Mouse (Mus musculus) common myeloid progenitor, adult 5-6 weeks (primary cell): ENCODE measurements at regions not wholly inside any gene's neighbourhood (a gene's known extent, or its start where the extent isn't known, plus 50 kb on each side); places are given as distances from the start of the nearest gene placed in this dataset.
"Not testable (repeated sequence)": the region's sequence is repeated elsewhere in the genome, so short reads cannot be mapped to it uniquely, and the experiment has no call there.

Source experiments
- ATAC-seq: replicated peaks from 2 replicates; pipeline ENCODE4 v1.8.0; 2016; ENCODE audit warnings: low read depth, mild to moderate bottlenecking, moderate TSS enrichment, inconsistent platforms; ENCODE audit not compliant: poor library complexity, severe bottlenecking

DNA sequence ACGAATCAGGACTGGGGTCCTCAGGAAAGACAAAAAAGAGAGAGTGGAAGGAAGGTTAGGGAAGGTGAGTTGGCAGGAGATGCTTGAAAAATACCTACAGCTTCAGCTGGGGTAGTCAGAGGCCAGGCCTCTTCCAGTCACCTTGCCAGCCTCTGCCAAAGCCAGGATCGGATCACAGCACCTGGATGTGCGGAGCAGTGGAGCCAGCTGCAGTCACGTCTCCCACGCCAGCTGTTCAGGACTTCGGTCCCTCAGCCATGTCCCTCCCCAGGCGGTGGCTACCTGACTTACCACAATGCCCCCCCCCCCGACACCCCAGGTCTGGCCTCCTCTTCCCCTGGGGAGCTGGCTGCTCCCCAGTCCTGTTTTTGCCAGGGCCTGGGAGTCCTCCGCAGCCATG lies 134.3 kb upstream of the Bcor start:
- no peak for ATAC-seq

DNA sequence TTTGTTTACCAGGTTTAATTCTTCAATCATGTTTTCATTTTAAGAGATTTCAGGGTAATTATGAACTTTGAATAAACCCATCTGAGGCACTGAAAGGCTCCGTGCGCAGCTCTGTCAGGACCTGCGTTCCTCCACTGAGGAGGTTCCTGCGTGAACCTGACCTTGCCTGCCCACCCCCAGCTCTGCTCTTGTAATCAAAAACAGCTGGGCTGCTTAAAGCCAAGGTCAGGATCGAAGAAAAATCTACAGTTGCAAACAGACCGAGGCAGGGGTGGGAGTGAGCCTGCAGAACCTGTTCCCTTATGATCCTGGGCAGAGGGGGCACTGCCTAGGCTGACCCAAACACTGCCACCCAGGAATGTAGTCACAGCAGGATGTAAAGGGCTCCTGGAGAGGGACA lies 134.8 kb upstream of the Bcor start:
- no peak for ATAC-seq

DNA sequence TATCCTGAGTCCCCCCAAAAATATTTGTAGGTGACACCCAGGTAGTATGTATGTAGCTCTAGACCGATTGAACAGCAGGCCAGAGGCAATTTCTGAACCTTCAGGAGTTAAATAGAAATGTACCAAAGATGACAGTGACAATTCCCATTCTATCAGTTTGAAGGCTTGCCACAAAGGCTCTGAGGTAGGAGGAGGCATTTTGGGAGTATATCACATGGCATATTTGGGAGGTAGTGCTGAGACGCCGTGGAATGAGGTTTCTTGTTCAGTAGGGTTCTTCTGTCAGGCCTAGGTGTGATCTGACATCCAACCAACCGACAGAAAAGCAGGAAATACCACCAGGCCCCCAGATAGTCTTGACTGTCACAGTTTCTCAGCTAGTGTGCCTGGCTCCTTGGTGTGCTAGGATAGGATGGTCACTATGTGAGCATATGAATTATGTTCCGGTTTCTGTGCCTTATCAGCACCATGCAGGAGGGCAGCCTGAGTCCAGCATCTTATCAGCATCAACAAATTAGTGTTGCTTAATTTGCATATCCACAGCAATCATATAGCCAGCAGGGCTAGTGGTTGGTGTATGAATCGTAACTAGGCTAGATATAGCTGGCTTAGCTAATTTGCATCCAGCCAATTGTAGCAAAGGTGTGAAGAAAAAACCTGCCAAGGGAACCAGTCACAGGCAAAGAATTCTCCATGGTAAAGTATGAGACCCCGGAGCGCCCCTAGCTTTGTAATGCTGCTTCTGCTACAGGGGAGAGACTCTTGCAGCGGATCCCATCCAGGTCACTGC lies 136.3 kb upstream of the Bcor start:
- ATAC-seq: peak; percentile 87

- ATAC-seq: no peak
Observed at GRCm38 (mm10) chrX:12298609-12299008, 138.5 kb upstream of the Bcor start.

DNA sequence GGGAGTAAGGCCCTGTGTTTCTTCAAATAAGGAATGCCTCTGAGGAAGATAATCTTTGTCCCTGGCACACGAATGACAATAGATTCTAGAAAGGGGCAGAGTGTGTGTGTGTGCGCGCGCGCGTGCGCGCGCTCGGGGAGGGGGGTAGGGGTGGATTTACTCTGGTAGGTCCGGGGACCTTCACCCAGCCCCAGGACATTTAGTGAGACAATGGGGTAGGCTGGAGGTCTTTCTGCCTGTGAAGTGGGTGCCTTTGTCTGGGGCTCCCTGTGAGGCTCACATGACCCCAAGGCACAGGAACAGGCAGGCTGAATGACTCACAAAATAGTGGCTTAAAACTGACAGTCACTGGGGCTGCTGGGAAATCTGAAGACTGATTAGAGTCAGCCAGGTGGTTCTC lies 139.1 kb upstream of the Bcor start:
- no peak for ATAC-seq

- ATAC-seq: no peak
Observed at GRCm38 (mm10) chrX:12304678-12305077, 144.5 kb upstream of the Bcor start.

- no peak for ATAC-seq
Observed at GRCm38 (mm10) chrX:12306940-12307339, 146.8 kb upstream of the Bcor start.

- ATAC-seq: no peak; the same call in 1 of the 2 replicates
Observed at GRCm38 (mm10) chrX:12312534-12312933, 152.4 kb upstream of the Bcor start.

GRCm38 (mm10) chrX:12315658-12316057 lies 155.5 kb upstream of the Bcor start:
- ATAC-seq: no peak

GRCm38 (mm10) chrX:12317488-12317887 lies 157.3 kb upstream of the Bcor start:
- not testable (repeated sequence) for ATAC-seq

DNA sequence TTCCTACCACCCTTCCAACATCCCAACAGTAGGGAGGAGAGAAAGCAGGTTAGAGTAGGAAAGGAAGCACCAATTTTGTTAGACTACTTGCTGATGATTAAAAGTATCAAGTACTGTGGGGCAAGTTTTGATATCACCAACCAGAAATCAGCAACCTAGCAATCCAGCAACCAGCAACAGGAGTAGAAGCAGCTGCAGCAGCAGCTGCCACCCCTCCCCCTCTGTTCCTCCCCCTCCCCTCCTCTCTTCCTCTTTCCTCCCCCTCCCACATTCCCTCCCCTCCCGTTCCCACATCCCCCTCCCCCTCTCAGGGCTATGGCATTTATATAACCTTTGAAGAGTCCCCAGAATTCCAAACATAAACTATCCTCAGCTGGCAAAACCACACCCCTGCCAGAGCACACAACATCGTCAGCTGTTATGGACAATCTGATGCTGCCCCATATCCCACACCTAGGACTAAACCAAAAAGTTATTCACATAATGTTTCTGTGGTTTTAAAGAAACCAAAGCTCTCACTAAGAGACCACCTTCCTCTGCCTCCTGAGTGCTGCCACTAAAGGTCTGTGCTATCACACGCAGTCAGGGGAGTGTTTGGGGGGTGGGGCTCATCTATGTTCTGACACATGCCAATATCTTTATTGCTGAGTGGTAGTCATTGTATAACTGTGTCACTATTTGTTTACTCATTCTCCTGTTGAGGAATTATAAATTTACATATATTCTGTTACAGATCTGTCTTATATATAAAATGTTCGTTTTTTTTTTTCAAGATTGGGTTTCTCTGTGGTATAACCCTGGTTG lies 158.9 kb upstream of the Bcor start:
- ATAC-seq: no peak

DNA sequence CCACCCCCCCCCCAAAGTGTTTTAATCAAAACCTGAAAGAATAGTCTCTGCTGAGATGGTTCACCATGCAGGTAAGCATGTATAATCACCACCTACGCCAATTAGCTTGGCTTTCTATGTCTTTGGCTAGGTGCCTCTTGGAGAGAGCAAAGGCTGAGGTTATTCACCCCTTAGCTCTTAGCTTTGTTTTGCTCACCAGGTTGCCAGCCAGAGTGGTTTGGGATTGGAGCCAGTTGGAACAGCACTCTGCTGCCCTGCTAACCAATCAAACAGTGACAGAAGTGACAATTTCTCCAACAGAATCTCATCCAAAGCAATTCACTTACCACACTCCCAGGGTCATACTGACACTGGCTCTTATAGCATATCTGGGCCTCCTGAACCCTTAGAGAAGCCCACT lies 162.3 kb upstream of the Bcor start:
- ATAC-seq: no peak

DNA sequence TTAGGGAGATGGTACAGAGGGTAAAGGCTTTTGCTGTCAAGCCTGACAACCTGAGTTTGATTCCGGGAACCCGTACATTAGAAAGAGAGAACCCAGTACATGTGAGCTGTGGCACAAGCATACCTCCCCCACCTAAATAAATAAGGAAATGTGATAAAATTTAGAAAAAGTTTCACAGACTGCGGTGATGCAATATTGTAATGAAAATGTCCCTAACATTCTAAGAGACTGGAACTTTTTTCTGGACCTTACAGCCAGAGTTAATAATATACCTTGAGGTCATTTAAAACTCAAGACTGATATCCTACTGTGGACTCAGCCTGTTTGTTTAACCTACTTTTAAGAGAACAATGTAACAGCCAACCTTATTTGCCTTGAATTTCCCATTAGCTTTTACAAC lies 163.1 kb upstream of the Bcor start:
- ATAC-seq: no peak

DNA sequence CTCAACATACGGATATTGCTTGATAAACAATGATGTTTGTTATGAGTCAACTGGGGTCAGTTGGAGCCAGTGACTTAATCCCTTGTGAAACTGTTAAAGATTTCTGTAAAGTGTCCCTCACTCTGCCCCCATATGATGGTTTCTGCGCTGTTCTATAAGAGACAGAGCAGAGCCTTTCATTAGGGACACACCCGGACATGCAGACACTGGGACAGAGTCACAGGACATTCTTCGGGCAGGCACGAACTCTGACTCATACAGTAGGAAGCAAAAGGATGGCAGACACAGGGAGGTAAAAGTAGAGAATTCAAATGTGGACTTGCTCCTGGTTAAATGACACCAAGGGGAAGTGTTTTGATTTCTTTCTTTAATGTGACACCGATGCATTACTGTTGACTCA lies 163.7 kb upstream of the Bcor start:
- no peak for ATAC-seq

GRCm38 (mm10) chrX:12327464-12327863 lies 167.3 kb upstream of the Bcor start:
- no peak for ATAC-seq

DNA sequence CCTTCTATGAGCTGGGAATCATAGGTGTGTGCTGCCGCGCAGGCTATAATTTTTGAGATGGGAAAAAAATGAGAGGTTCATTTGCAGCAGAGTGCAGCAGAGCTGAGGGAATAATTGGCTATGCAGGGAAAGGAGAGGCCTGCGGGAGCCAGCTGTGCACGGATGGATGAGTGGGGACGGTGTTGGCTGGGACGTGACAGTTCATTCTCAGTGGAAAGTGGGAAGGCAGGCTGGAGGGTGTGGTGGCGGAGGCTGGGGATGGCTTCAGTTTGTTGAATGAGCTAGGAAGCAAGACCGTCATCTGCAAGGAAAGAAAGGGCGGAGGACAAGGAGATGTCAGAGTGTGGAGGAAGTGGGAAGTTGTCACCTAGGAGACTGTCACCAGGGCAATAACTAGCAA lies 180.4 kb upstream of the Bcor start:
- no peak for ATAC-seq

DNA sequence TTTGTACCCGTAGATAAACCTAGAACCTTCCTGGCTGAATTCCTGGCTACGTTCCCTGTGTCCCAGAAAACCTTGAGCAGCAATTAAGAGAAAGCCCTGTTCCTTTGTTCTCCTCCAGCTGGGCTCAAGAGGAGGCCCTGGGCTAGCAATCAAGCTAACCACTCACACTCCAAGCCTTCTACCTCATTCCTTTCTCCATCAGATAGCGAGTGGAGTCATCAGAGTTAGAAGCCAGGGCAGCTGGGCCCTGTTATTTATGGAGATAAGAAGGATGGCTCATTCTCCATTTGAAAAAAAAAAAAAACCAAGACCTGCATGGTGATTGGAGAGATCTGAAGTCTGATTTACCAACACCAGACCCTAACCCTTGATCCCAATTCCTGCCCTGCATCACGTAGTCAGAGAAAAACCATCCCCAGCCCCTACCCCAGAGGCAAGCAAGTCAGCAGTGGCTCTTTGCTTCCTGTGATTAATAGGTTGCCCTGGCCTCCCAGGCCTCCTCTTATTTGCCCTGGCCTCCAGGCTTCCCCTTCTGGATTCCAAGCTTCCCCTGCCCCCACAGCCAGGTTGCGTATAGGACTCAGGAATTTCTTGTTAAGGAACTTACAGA lies 181.3 kb upstream of the Bcor start:
- ATAC-seq: no peak

GRCm38 (mm10) chrX:12344805-12345555 lies 184.8 kb upstream of the Bcor start:
- ATAC-seq: no peak

DNA sequence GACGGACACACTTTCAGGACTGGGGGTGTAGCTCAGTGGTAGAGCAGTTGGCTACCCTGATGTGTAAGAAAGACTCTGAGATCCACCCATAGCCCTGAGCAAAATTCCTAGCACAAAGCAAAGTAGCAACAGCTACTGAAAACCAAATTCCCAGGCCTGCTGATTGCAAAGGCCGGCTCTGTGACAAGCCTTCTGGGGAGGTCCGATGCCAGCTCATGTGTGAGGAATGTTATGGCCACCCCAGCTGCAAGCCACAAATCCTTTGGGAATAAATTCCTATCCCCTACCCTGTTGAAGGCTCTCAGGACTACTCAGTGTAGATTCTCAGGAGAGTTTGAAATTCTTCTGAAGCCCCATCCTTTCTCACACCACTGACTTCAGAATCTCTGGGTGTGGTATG lies 186.7 kb upstream of the Bcor start:
- no peak for ATAC-seq

DNA sequence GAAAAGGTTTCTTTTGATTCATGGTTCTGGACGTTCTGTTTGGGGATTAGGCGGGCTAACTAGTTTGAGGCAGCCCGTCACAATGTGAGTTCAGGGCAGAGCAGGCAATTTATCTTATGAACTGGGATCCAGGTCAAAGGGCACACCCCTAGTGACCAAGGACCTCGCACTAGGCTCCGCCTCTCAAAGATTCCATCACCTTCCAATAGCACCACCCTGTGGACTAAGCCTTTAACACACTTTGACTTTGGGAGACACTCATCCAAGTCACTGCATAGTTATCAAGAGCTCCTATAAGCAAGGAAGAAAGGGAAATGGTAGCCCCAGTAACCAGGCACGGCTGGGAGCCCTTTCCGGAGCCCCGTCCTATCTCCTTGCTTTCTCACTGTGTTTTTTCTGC lies 188.0 kb upstream of the Bcor start:
- ATAC-seq: 0 out of 2 replicates have a peak, but pooled peaks have one; percentile 22
